Mouse (Mus musculus): Measurements from ENCODE around the gene Gon7.

Gene Gon7

GRCm38 (mm10) chr12:102743036-102743588 is 14.5 kb downstream of the Gon7 start:
- DNase-seq (ENCODE audit: low spot score) = no peak

GRCm38 (mm10) chr12:102742056-102742455 is 15.5 kb downstream of the Gon7 start:
- no peak for DNase-seq (ENCODE audit: low spot score)

GRCm38 (mm10) chr12:102740285-102740684 is 17.3 kb downstream of the Gon7 start:
- DNase-seq (ENCODE audit: low spot score) = no peak

GRCm38 (mm10) chr12:102739096-102739495 is 18.5 kb downstream of the Gon7 start:
- no peak for DNase-seq (ENCODE audit: low spot score)

- DNase-seq (ENCODE audit: low spot score) = peak; percentile 71
Measured at GRCm38 (mm10) chr12:102733381-102733780, 24.2 kb downstream of the Gon7 start.

GRCm38 (mm10) chr12:102730798-102731619 is 26.6 kb downstream of the Gon7 start:
- no peak for DNase-seq (ENCODE audit: low spot score)

- DNase-seq (ENCODE audit: low spot score) = peak; percentile 74
Measured at GRCm38 (mm10) chr12:102729855-102730797, 27.5 kb downstream of the Gon7 start.

- DNase-seq (ENCODE audit: low spot score) = no peak
Measured at GRCm38 (mm10) chr12:102725761-102726175, 31.8 kb downstream of the Gon7 start.

- no peak for DNase-seq (ENCODE audit: low spot score)
Measured at GRCm38 (mm10) chr12:102725146-102725545, 32.5 kb downstream of the Gon7 start.

- no peak for DNase-seq (ENCODE audit: low spot score)
Measured at GRCm38 (mm10) chr12:102723861-102724260, 33.7 kb downstream of the Gon7 start.

GRCm38 (mm10) chr12:102722966-102723365 is 34.6 kb downstream of the Gon7 start:
- no peak for DNase-seq (ENCODE audit: low spot score)

GRCm38 (mm10) chr12:102722451-102722850 is 35.2 kb downstream of the Gon7 start:
- no peak for DNase-seq (ENCODE audit: low spot score)

- no peak for DNase-seq (ENCODE audit: low spot score)
Measured at GRCm38 (mm10) chr12:102719552-102720315, 37.9 kb downstream of the Gon7 start.

- DNase-seq (ENCODE audit: low spot score) = no peak
Measured at GRCm38 (mm10) chr12:102714654-102715395, 42.8 kb downstream of the Gon7 start.

GRCm38 (mm10) chr12:102714116-102714515 is 43.5 kb downstream of the Gon7 start:
- no peak for DNase-seq (ENCODE audit: low spot score)

- DNase-seq (ENCODE audit: low spot score) = no peak
Measured at GRCm38 (mm10) chr12:102713153-102713865, 44.3 kb downstream of the Gon7 start.

- DNase-seq (ENCODE audit: low spot score) = no peak
Measured at GRCm38 (mm10) chr12:102710851-102711375, 46.7 kb downstream of the Gon7 start.

GRCm38 (mm10) chr12:102709896-102710295 is 47.7 kb downstream of the Gon7 start:
- DNase-seq (ENCODE audit: low spot score) = no peak

GRCm38 (mm10) chr12:102708220-102708619 is 49.4 kb downstream of the Gon7 start:
- no peak for DNase-seq (ENCODE audit: low spot score)

- DNase-seq (ENCODE audit: low spot score) = no peak
Measured at GRCm38 (mm10) chr12:102706833-102707463, 50.7 kb downstream of the Gon7 start.

Data from c-Kit-positive CD71-positive TER-119-positive erythroid progenitor cells, embryonic 14.5 days (primary cell).